Mouse (Mus musculus): ENCODE results near the gene Tmem220. TPM values are rescaled to one million over a fixed set of nuclear protein-coding genes. Genes with fewer than 3 reads are reported as not detected.
A peak's percentile ranks its signal among the peaks of the same experiment; 100 is the strongest.

Tmem220 gene
- polyA plus RNA-seq, 1 experiment from 2014 or later: 2.2 TPM

- no peak overlapping the region for H3K9ac ChIP-seq
- no peak overlapping the region for H3K27ac ChIP-seq (replicated peaks)
- ATAC-seq (ENCODE audit: insufficient number of reproducible peaks, low FRiP score, low TSS enrichment, low read depth): no peak
- H3K9me3 ChIP-seq (replicated peaks): no peaks in the 10 kb centered on the region
- 77% methylated on average over 15 of the region's 15 CpGs for WGBS
- no peak overlapping the region for H3K4me3 ChIP-seq (replicated peaks)
- H3K27me3 ChIP-seq: no peaks in the 10 kb centered on the region
- H3K4me1 ChIP-seq: no peaks in the 10 kb centered on the region
- no peaks in the 10 kb centered on the region for H3K36me3 ChIP-seq
- no peak overlapping the region for H3K4me2 ChIP-seq (replicated peaks)
Measured at GRCm38 (mm10) chr11:67072615-67073130, 47.7 kb downstream of the Tmem220 start.

DNA sequence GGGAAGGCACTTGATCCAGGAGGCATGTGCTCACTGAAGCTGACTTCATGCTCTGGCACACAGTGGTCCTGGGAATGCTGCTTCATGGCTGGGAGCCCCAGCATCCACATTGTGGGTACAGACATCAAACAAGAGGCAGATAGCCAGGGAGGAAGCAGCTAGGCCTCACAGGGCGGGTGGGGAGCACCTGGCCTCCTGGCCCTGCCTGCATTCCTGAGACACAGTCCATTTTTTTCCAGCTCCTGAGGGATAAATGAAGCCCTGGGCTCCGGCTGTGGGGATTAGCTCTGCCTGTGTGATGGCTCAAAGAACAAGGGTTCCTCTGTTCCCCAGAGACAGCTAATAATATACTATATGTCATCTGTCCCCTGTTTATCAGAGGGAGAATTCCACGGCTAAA lies 50.1 kb downstream of the Tmem220 start:
- Histone ChIP-seq H3K27ac (replicated peaks) (no peak overlapping the region), H3K9ac (no peak overlapping the region), H3K4me2 (replicated peaks) (no peak overlapping the region), H3K36me3 (no peaks in the 10 kb centered on the region), H3K9me3 (replicated peaks) (no peaks in the 10 kb centered on the region), H3K27me3 (no peaks in the 10 kb centered on the region), H3K4me3 (replicated peaks) (no peak overlapping the region), H3K4me1 (no peaks in the 10 kb centered on the region)
- ATAC-seq (ENCODE audit: insufficient number of reproducible peaks, low FRiP score, low TSS enrichment, low read depth): peak; percentile 53; the same call in 1 of the 2 replicates
- WGBS: 19% methylated on average over 3 of the region's 3 CpGs

DNA sequence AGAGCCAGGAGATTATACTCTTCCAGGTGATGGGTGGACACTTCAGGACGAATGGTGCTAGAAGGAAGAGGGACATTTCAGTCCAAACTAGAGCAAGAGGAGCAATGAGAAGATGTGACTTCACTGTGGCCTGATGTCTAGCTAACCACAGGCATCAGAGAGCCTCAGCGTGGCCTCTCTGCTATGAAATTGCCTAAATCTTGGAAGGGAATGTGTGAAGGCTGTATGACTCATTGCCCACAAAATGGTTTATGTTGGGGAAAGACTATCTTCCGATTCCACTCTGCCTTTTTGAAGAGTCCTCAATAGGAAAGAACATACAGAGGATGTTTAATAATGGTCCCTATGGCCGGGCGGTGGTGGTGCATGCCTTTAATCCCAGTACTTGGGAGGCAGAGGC lies 51.8 kb downstream of the Tmem220 start:
- H3K4me2 ChIP-seq (replicated peaks): no peak overlapping the region
- WGBS: 81% methylated on average over 5 of the region's 5 CpGs
- no peaks in the 10 kb centered on the region; the same call in 1 of the 2 replicates for H3K4me1 ChIP-seq
- no peak overlapping the region for H3K27ac ChIP-seq (replicated peaks)
- H3K9me3 ChIP-seq (replicated peaks): no peaks in the 10 kb centered on the region
- H3K9ac ChIP-seq: no peak overlapping the region
- ATAC-seq (ENCODE audit: insufficient number of reproducible peaks, low FRiP score, low TSS enrichment, low read depth): no peak
- no peaks in the 10 kb centered on the region for H3K27me3 ChIP-seq
- H3K36me3 ChIP-seq: no peaks in the 10 kb centered on the region
- no peak overlapping the region for H3K4me3 ChIP-seq (replicated peaks)

- Histone ChIP-seq H3K4me3 (replicated peaks) (no peak overlapping the region), H3K4me2 (replicated peaks) (no peak overlapping the region), H3K27ac (replicated peaks) (0 out of 2 replicates have a peak overlapping the region, but pooled peaks have one; percentile 4), H3K9ac (no peak overlapping the region), H3K36me3 (no peaks in the 10 kb centered on the region), H3K9me3 (replicated peaks) (no peaks in the 10 kb centered on the region), H3K4me1 (no peaks in the 10 kb centered on the region; the same call in 1 of the 2 replicates), H3K27me3 (no peaks in the 10 kb centered on the region)
- 59% methylated on average over 3 of the region's 3 CpGs for WGBS
- ATAC-seq (ENCODE audit: insufficient number of reproducible peaks, low FRiP score, low TSS enrichment, low read depth): no peak
Measured at GRCm38 (mm10) chr11:67077435-67077834, 52.5 kb downstream of the Tmem220 start.

DNA sequence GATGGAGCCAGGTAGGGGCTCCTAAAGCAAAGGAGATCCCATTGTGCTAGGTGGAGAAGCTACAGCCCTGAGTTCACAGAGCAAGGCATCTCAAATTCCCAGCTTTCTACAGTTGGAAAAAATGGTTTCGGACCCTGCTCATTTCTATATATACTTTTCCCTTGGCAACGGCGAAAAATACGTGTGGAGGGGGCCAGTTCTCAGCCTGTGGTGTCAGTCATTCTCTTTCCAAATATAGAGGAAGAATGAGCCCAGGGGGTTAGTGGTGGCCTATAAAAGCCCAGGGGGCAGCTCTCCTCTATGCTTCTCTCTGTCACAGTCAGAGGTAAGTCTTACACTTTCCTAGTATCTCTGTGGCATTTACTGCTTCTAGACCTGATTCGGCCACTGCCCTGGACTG lies 53.0 kb downstream of the Tmem220 start, which contains the start of gene Myh3:
Gene Myh3 (plus strand): TSS at position 301 of the 400 bp plus-strand sequence.
- Histone ChIP-seq H3K9ac (no peak within 1 kb of the TSS), H3K36me3 (no peaks in the 10 kb centered on the region), H3K9me3 (replicated peaks) (no peaks in the 10 kb centered on the region), H3K4me3 (replicated peaks) (peak within 1 kb of the TSS; percentile 3), H3K27me3 (peaks cover 4% of the 10 kb centered on the region; the same call in 1 of the 2 replicates), H3K4me2 (replicated peaks) (no peak within 1 kb of the TSS), H3K4me1 (no peaks in the 10 kb centered on the region; the same call in 1 of the 2 replicates), H3K27ac (replicated peaks) (0 out of 2 replicates have a peak within 1 kb of the TSS, but pooled peaks have one; percentile 4)
- 80% methylated on average over 5 of the region's 5 CpGs for WGBS
- ATAC-seq (ENCODE audit: insufficient number of reproducible peaks, low FRiP score, low TSS enrichment, low read depth): no peak

DNA sequence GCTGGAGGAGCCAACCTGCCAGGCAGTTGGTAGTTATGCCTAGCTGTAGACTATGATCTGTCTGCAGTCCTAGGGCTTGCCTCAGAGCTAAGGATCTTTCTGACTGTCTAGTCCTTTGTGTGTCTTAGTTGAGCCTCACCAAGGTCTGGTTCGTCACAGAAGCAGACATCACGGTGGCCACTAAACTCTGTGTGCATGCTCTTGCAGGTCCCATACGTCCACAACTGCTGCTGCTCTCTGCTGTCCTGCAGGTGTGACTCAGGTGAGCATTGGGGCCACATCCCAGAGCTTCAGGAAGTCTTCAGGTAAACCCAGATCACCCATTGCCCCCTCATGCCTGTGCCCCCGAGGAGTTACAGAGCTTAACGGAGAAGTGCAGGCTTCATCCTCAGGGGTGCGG lies 53.9 kb downstream of the Tmem220 start:
- WGBS: 88% methylated on average over 6 of the region's 6 CpGs
- peaks cover 9% of the 10 kb centered on the region for H3K27me3 ChIP-seq
- ATAC-seq (ENCODE audit: insufficient number of reproducible peaks, low FRiP score, low TSS enrichment, low read depth): no peak
- H3K36me3 ChIP-seq: no peaks in the 10 kb centered on the region
- no peak overlapping the region for H3K27ac ChIP-seq (replicated peaks)
- no peaks in the 10 kb centered on the region; the same call in 1 of the 2 replicates for H3K4me1 ChIP-seq
- no peak overlapping the region for H3K9ac ChIP-seq
- no peaks in the 10 kb centered on the region for H3K9me3 ChIP-seq (replicated peaks)
- H3K4me2 ChIP-seq (replicated peaks): no peak overlapping the region
- peak overlapping the region; percentile 3; the same call in 1 of the 2 replicates for H3K4me3 ChIP-seq (replicated peaks)

GRCm38 (mm10) chr11:67079740-67080139 lies 54.8 kb downstream of the Tmem220 start:
- no peak overlapping the region for H3K4me3 ChIP-seq (replicated peaks)
- H3K4me1 ChIP-seq: no peaks in the 10 kb centered on the region; the same call in 1 of the 2 replicates
- ATAC-seq (ENCODE audit: insufficient number of reproducible peaks, low FRiP score, low TSS enrichment, low read depth): no peak
- H3K9ac ChIP-seq: no peak overlapping the region
- no peak overlapping the region for H3K27ac ChIP-seq (replicated peaks)
- no peak overlapping the region for H3K4me2 ChIP-seq (replicated peaks)
- no peaks in the 10 kb centered on the region for H3K9me3 ChIP-seq (replicated peaks)
- 69% methylated on average over 11 of the region's 11 CpGs for WGBS
- H3K36me3 ChIP-seq: no peaks in the 10 kb centered on the region
- peaks cover 17% of the 10 kb centered on the region for H3K27me3 ChIP-seq

DNA sequence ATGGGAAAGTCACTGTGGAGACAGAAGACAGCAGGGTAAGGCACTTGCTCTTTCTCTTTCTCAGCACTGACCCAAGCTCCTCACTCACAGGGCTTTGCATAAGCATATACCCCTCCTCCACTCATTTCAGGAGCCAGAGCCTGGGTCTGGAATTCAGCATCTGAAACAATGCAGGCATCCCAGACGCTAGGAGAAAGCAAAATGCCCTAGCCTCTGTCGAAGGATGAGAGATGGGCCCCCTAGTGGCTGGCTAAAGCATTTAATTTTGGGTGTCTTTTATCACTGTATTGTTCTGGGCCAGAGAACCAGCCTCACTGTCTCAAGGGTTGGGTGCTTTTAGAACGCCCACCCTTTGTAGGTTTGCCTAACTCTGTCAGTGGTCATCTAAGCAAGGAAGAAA lies 55.2 kb downstream of the Tmem220 start:
- no peak overlapping the region for H3K9ac ChIP-seq
- no peaks in the 10 kb centered on the region for H3K36me3 ChIP-seq
- 9% methylated on average over 3 of the region's 3 CpGs for WGBS
- H3K9me3 ChIP-seq (replicated peaks): no peaks in the 10 kb centered on the region
- no peaks in the 10 kb centered on the region; the same call in 1 of the 2 replicates for H3K4me1 ChIP-seq
- H3K4me2 ChIP-seq (replicated peaks): no peak overlapping the region
- ATAC-seq (ENCODE audit: insufficient number of reproducible peaks, low FRiP score, low TSS enrichment, low read depth): 0 out of 2 replicates have a peak, but pooled peaks have one; percentile 13
- no peak overlapping the region for H3K4me3 ChIP-seq (replicated peaks)
- H3K27me3 ChIP-seq: peaks cover 21% of the 10 kb centered on the region
- no peak overlapping the region for H3K27ac ChIP-seq (replicated peaks)

DNA sequence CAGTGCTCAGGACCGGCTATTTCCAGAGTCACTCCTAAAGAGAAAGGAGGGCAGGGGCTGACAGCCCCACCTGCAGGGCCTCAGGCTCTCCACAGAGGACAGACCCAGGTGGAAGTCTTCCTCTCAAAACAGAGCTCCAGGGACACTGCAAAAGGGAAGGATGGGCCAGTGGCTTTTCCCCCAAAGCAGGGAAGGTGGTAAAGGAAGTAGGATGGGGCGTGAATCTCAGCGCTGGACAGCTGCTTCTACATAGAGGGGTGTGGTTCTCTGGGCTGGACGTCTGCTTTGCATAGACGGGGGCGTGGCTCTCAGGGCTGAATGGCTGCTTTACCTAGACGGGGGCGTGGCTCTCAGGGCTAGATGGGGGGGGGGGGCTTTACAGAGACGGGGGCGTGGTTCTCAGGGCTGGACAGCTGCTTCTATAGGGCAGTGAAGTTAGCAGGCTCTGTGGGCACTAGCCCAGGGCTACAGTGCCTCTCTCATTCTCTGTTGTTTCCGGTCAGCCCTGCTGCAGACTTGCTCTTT lies 56.2 kb downstream of the Tmem220 start:
- H3K4me3 ChIP-seq (replicated peaks): no peak overlapping the region
- H3K4me2 ChIP-seq (replicated peaks): no peak overlapping the region
- peaks cover 23% of the 10 kb centered on the region for H3K27me3 ChIP-seq
- no peak overlapping the region for H3K27ac ChIP-seq (replicated peaks)
- H3K36me3 ChIP-seq: no peaks in the 10 kb centered on the region
- no peaks in the 10 kb centered on the region for H3K9me3 ChIP-seq (replicated peaks)
- 4% methylated on average over 11 of the region's 11 CpGs for WGBS
- 0 out of 2 replicates have a peak, but pooled peaks have one; percentile 36 for ATAC-seq (ENCODE audit: insufficient number of reproducible peaks, low FRiP score, low TSS enrichment, low read depth)
- no peak overlapping the region for H3K9ac ChIP-seq
- H3K4me1 ChIP-seq: no peaks in the 10 kb centered on the region; the same call in 1 of the 2 replicates

DNA sequence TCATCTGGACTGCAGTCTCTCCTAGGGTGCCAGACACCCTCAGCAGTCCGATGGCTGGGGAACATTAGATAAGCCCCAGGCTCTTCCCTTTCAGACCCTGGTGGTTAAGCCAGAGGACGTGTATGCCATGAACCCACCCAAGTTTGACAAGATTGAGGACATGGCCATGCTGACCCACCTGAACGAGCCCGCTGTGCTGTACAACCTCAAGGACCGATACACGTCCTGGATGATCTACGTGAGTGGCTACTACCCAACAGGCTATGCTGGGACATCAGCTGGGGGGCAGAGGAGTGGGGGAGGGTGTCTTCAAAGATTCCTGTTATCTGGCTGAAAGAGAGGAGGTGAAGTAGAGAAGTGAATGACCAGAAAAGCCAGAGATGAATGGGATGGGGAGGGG lies 57.2 kb downstream of the Tmem220 start:
- Histone ChIP-seq H3K4me3 (replicated peaks) (no peak overlapping the region), H3K36me3 (no peaks in the 10 kb centered on the region), H3K27me3 (peaks cover 23% of the 10 kb centered on the region), H3K4me2 (replicated peaks) (no peak overlapping the region), H3K27ac (replicated peaks) (no peak overlapping the region), H3K9me3 (replicated peaks) (no peaks in the 10 kb centered on the region), H3K4me1 (no peaks in the 10 kb centered on the region; the same call in 1 of the 2 replicates), H3K9ac (no peak overlapping the region)
- WGBS: 87% methylated on average over 7 of the region's 7 CpGs
- no peak for ATAC-seq (ENCODE audit: insufficient number of reproducible peaks, low FRiP score, low TSS enrichment, low read depth)

GRCm38 (mm10) chr11:67082793-67083192 lies 57.8 kb downstream of the Tmem220 start:
- Histone ChIP-seq H3K27ac (replicated peaks) (no peak overlapping the region), H3K4me1 (no peaks in the 10 kb centered on the region; the same call in 1 of the 2 replicates), H3K27me3 (peaks cover 23% of the 10 kb centered on the region), H3K9ac (no peak overlapping the region), H3K4me2 (replicated peaks) (no peak overlapping the region), H3K4me3 (replicated peaks) (no peak overlapping the region), H3K36me3 (no peaks in the 10 kb centered on the region), H3K9me3 (replicated peaks) (no peaks in the 10 kb centered on the region)
- 85% methylated on average over 13 of the region's 13 CpGs for WGBS
- no peak for ATAC-seq (ENCODE audit: insufficient number of reproducible peaks, low FRiP score, low TSS enrichment, low read depth)

DNA sequence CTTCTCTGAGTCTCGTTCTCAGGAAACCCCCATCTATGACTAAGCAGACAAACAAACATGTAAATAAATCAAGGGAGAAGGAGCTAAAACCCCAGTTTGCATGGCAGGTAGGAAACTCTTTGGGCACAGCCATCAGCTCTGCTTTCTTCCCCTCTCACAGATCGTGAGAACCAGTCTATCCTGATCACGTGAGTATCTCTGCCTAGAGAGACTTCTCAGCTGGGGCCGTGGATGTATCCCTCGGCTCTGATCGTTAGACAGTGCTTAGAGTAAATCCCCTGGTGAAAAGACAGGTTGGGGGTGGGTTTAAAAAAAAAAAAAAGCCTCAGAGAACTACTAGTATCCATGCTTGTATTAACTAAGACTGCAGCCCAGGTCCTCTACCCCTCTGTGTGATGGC lies 58.3 kb downstream of the Tmem220 start:
- Histone ChIP-seq H3K4me2 (replicated peaks) (no peak overlapping the region), H3K4me3 (replicated peaks) (no peak overlapping the region), H3K9ac (no peak overlapping the region), H3K9me3 (replicated peaks) (no peaks in the 10 kb centered on the region), H3K36me3 (no peaks in the 10 kb centered on the region), H3K27me3 (peaks cover 23% of the 10 kb centered on the region), H3K27ac (replicated peaks) (no peak overlapping the region), H3K4me1 (no peaks in the 10 kb centered on the region; the same call in 1 of the 2 replicates)
- no peak for ATAC-seq (ENCODE audit: insufficient number of reproducible peaks, low FRiP score, low TSS enrichment, low read depth)
- WGBS: 58% methylated on average over 6 of the region's 6 CpGs
